Mouse (Mus musculus) midbrain, embryonic 10.5 days (tissue): ENCODE measurements around the gene Zfyve19. TPM values are rescaled to one million over a fixed set of nuclear protein-coding genes. Genes with fewer than 3 reads are reported as not detected.

Experiments used
- DNase-seq: peaks from one replicate; pipeline ENCODE4 v3.0.0-alpha.2; 2017; ENCODE audit warnings: low spot score
- H3K27ac ChIP-seq: fragments of 300-500 bp; sonication (generic); replicated peaks from 2 replicates; pipeline ENCODE4 v1.5.1; 2016; ENCODE audit warnings: mild to moderate bottlenecking
- H3K27me3 ChIP-seq: fragments of 300-500 bp; sonication (generic); 2 replicates; pipeline ENCODE4 v1.6.1; 2016; ENCODE audit warnings: low read depth, mild to moderate bottlenecking; ENCODE audit not compliant: poor library complexity, severe bottlenecking
- H3K36me3 ChIP-seq: fragments of 300-500 bp; sonication (generic); 2 replicates; pipeline ENCODE4 v1.6.1; 2016; ENCODE audit warnings: mild to moderate bottlenecking, moderate library complexity
- H3K4me1 ChIP-seq: fragments of 300-500 bp; sonication (generic); 2 replicates; pipeline ENCODE4 v1.6.1; 2016
- H3K4me3 ChIP-seq: fragments of 300-500 bp; sonication (generic); 2 replicates; pipeline ENCODE4 v1.5.1; 2016; ENCODE audit warnings: mild to moderate bottlenecking, moderate library complexity
- H3K9me3 ChIP-seq: fragments of 300-500 bp; sonication (generic); replicated peaks from 2 replicates; pipeline ENCODE4 v1.6.1; 2016; ENCODE audit warnings: mild to moderate bottlenecking
- WGBS: fragments of 180-500 bp; shearing (Covaris S2); methylation state at CpG from one replicate; pipeline ENCODE4 v1.1.7; 2016; 5-methylcytosine and 5-hydroxymethylcytosine counted together
- polyA plus RNA-seq: library from polyadenylated mRNA; unstranded; fragments of >200 nt; fragmentation: Nextera tagmentation; extraction: Ambion mirVana; gene quantifications from 2 replicates; pipeline ENCODE4 v1.2.1, GENCODE M21; 2016

The Zfyve19 gene
- polyA plus RNA-seq, 1 experiment from 2014 or later, result 56.1 TPM

DNA sequence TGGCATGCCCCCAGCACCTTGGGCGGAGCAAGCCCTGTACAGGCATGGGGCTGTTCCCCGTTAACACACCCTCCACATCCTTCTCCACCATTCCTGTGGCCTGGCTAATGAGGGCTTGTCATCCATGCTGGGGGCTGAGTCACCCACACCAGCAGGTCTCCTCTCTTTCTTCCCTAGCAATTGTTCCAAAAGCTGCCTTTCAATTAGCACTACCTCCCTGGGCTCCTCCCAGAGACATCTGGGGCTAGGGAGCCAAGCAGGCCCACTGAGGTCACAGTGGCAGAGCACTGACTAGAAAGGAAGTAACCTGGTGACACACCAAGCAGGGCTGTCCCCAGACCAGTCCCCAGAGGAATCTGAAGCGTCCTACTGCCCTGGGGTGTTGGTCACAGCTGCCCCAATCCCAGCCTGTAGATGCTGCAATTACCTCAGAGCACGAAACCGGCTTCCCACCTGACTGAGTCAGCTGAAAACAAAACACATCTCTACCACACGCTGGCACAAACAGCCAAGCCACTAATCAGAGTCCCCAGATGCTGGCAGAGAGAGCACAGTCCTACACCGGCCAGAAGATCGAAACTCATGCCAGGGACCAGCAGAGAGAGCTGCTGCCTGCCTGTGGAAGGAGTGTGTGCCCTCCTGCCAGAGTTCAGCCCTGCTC lies 34.3 kb upstream of the Zfyve19 start, which contains the start of gene Gm14137:
Gm14137 (plus strand) TSS at position 519 of the 661 bp plus-strand sequence.
- Histone ChIP-seq H3K27me3 (peaks cover 15% of the 10 kb centered on the region), H3K4me1 (peaks cover 32% of the 10 kb centered on the region), H3K36me3 (peaks cover 28% of the 10 kb centered on the region), H3K27ac (peak within 1 kb of the TSS; percentile 55; the same call in 1 of the 2 replicates), H3K9me3 (no peaks in the 10 kb centered on the region), H3K4me3 (no peak within 1 kb of the TSS)
- no peak for DNase-seq
- 46% methylated on average over 8 of the region's 8 CpGs for WGBS

DNA sequence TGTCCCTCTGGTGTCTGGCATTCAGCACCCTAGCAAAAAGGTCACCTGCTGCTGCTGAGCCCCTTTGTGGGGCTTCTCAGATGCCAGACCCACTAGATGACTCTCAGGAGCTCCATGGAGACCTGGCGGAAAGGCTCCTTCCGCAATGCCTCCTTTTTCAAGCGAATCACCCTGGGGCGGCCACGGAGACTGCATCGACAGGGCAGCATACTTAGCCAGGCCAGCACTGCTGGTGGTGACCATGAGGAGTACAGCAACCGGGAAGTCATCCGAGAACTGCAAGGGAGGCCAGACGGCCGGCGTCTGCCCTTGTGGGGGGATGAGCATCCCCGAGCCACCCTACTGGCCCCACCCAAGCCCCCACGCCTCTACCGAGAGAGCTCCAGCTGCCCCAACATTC lies 33.6 kb upstream of the Zfyve19 start:
- WGBS, result 53% methylated on average over 14 of the region's 14 CpGs
- peaks cover 32% of the 10 kb centered on the region for H3K4me1 ChIP-seq
- DNase-seq, result no peak
- peaks cover 35% of the 10 kb centered on the region for H3K36me3 ChIP-seq
- H3K9me3 ChIP-seq, result no peaks in the 10 kb centered on the region
- H3K27ac ChIP-seq, result no peak overlapping the region
- no peak overlapping the region for H3K4me3 ChIP-seq
- H3K27me3 ChIP-seq, result 0 out of 2 replicates have a peak, but pooled peaks cover 8% of the 10 kb centered on the region

DNA sequence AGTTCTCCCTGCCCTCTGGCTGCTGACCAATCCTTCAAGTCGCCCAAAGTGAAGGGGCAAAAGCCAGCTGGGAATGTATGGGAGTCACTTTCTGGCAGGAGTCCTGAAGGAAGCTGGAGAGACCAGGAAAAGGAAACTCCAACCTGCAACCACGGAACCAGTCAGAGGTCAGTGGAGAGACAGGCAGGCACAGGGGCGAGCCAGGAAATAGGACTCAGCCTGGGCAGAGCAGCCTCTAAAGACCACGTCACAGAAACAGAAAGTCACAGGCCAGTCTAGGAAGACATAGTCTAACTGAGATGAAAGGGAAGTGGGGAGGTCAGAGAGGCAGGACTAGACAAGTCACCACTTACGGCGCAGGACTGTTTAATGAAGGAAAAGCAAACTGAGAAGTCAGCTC lies 32.8 kb upstream of the Zfyve19 start:
- 0 out of 2 replicates have a peak, but pooled peaks cover 5% of the 10 kb centered on the region for H3K27me3 ChIP-seq
- peaks cover 42% of the 10 kb centered on the region for H3K36me3 ChIP-seq
- DNase-seq, result no peak
- H3K9me3 ChIP-seq, result no peaks in the 10 kb centered on the region
- H3K27ac ChIP-seq, result no peak overlapping the region
- WGBS, result 71% methylated on average over 6 of the region's 6 CpGs
- peaks cover 32% of the 10 kb centered on the region for H3K4me1 ChIP-seq
- no peak overlapping the region for H3K4me3 ChIP-seq

DNA sequence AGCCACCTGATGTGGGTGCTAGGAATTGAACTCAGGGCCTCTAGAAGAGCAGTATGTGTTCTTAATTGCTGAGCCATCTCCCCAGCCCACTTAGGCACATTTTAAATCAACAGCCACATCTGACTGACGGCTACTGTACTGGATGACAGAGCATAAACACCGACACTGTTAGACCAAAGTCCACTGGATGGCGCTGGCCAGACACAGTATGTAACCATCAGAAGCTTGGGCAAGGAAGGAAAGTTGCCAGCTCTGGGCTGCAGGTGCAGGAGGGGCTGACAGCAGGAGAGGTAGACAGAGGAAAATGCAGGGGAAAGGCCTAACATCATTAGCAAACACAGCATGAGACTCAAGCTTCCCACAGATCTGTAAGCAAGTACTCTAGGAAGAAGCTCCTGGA lies 31.7 kb upstream of the Zfyve19 start:
- Histone ChIP-seq H3K36me3 (peaks cover 47% of the 10 kb centered on the region), H3K27me3 (0 out of 2 replicates have a peak, but pooled peaks cover 5% of the 10 kb centered on the region), H3K4me3 (no peak overlapping the region), H3K9me3 (no peaks in the 10 kb centered on the region), H3K27ac (no peak overlapping the region), H3K4me1 (peaks cover 32% of the 10 kb centered on the region)
- no peak for DNase-seq
- WGBS, result 51% methylated on average over 3 of the region's 3 CpGs

DNA sequence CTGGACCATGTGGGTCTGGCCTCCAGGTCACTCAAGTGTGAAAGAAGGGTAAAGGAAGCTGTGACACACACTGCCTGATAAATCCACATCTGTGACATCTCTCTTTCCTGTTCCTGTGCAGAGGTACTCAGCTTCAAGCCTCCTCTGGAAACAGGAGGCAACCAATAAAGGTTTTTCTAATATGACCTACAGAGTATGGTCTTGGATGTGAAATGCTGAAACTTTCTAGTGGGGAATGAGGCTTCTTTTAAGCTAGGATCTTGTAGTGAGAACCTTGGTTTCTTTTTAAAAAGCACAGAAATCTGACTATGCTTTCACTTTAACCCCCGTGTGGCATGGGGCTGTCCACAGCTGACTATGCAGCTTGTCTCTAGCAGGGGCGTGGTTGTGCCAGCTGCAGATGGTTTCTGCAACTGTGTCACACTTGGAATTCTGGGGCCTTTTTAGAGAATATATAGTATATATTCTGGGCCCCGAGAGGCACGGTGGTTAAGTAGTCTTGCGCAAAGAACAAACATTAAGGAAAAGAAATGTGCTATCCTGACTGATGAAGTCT lies 31.0 kb upstream of the Zfyve19 start:
- peaks cover 43% of the 10 kb centered on the region for H3K36me3 ChIP-seq
- no peaks in the 10 kb centered on the region for H3K9me3 ChIP-seq
- DNase-seq, result no peak
- H3K27ac ChIP-seq, result no peak overlapping the region
- 90% methylated on average over 5 of the region's 5 CpGs for WGBS
- peaks cover 27% of the 10 kb centered on the region for H3K4me1 ChIP-seq
- 0 out of 2 replicates have a peak, but pooled peaks cover 5% of the 10 kb centered on the region for H3K27me3 ChIP-seq
- no peak overlapping the region for H3K4me3 ChIP-seq

DNA sequence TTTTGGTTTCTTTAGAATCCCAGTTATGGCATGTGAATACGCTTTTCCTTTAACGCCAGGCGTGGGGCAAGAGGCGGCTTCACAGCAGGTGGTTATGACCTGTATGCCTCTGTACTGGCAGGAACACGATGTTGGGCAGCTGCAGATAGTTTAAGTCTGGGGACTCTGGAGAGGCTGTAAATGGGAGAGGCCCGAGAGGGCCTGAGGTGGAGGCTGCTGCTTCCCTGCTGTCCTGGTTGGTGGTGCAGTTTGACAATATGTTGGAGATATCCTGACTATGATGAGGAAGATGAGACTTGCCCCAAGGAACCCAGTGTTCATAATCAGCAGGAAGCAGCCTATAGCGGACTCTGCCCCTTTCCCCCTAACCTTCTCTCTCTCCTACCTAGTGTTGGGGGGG lies 25.5 kb upstream of the Zfyve19 start:
- Histone ChIP-seq H3K27me3 (no peaks in the 10 kb centered on the region), H3K4me3 (no peak overlapping the region), H3K27ac (no peak overlapping the region), H3K4me1 (no peaks in the 10 kb centered on the region), H3K9me3 (no peaks in the 10 kb centered on the region), H3K36me3 (peaks cover 68% of the 10 kb centered on the region)
- WGBS, result 80% methylated on average over 7 of the region's 7 CpGs
- DNase-seq, result no peak

DNA sequence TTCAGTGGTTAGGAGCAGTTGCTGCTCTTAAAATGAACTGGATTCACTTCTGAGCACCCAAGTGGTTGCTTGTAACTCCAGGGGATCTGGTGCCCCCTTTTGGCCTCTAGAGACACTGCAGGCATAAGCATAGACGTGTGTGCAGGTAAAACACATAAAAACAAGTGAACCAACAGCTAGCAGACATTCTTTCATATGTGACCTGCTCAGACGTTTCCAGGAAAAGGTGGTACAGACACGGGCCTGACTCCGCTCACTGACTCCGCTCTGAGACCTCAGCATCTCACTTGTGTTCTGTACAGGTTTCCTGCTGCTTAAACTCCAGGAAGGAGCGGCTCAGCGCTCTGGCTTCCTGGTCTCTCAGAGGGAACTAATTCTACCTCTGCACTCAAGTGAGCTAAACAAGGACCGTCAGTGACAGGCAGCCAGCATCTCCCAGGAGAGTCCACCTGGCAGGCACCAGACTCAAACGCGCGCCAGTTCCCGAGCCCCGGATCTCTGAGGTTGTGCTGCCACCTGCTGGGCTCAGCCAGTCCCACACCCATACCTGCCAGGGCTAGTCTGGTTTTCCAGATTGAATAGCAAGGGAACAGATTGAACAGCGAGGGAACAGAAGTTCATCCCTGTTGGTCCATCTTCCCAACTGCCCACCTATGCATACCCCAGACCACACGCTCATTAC lies 19.2 kb upstream of the Zfyve19 start:
- DNase-seq, result peak; percentile 82
- peak overlapping the region; percentile 47 for H3K4me3 ChIP-seq
- WGBS, result 9% methylated on average over 15 of the region's 15 CpGs
- no peaks in the 10 kb centered on the region for H3K9me3 ChIP-seq
- H3K36me3 ChIP-seq, result peaks cover 19% of the 10 kb centered on the region
- H3K4me1 ChIP-seq, result peaks cover 9% of the 10 kb centered on the region
- H3K27me3 ChIP-seq, result no peaks in the 10 kb centered on the region
- no peak overlapping the region for H3K27ac ChIP-seq

DNA sequence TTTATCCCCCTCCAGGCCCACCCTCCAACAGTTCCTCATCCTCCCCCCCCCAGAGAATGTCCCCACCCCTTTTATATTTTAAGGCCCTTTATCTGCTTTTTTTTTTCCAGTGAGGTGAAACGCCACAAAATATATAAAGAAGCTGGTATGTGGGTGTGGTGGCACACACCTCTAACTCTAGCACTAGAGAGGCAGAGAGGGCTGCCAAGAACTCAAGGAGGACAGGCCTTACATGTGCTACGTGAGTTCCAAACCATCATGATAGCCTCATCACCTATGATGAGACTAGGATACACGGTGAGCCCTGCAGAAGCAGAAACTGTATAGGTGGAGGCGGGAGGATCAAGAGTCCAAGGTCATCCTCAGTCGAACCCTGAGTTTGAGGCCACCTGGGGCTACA lies 17.4 kb upstream of the Zfyve19 start:
- 87% methylated on average over 5 of the region's 5 CpGs for WGBS
- no peak for DNase-seq
- Histone ChIP-seq H3K4me3 (no peak overlapping the region), H3K27ac (no peak overlapping the region), H3K4me1 (peaks cover 11% of the 10 kb centered on the region), H3K27me3 (no peaks in the 10 kb centered on the region), H3K36me3 (0 out of 2 replicates have a peak, but pooled peaks cover 3% of the 10 kb centered on the region), H3K9me3 (no peaks in the 10 kb centered on the region)

DNA sequence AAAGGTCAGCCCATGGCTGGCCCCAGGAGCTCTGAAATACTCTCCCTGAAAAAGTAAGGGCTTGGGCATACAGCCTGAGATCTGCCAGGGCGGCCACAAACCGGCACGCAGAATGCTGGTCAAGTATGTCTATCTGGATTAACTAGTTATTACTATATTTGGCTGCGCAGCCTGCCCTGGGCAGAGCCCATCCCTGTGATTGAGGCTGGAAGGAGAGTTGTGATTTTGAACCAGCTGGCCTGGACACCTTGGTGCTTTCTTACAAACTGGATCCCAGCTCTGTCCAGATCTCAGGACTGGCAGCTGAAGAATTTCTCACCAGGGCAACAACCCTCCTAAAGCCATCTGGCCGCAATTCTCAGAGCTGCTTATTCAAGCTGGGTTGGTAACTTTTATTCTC lies 14.3 kb upstream of the Zfyve19 start:
- no peaks in the 10 kb centered on the region for H3K27me3 ChIP-seq
- no peak overlapping the region for H3K4me3 ChIP-seq
- 87% methylated on average over 5 of the region's 5 CpGs for whole genome bisulfite sequencing
- DNase-seq, result no peak
- H3K9me3 ChIP-seq, result no peaks in the 10 kb centered on the region
- H3K36me3 ChIP-seq, result no peaks in the 10 kb centered on the region
- H3K4me1 ChIP-seq, result peaks cover 28% of the 10 kb centered on the region
- H3K27ac ChIP-seq, result no peak overlapping the region

DNA sequence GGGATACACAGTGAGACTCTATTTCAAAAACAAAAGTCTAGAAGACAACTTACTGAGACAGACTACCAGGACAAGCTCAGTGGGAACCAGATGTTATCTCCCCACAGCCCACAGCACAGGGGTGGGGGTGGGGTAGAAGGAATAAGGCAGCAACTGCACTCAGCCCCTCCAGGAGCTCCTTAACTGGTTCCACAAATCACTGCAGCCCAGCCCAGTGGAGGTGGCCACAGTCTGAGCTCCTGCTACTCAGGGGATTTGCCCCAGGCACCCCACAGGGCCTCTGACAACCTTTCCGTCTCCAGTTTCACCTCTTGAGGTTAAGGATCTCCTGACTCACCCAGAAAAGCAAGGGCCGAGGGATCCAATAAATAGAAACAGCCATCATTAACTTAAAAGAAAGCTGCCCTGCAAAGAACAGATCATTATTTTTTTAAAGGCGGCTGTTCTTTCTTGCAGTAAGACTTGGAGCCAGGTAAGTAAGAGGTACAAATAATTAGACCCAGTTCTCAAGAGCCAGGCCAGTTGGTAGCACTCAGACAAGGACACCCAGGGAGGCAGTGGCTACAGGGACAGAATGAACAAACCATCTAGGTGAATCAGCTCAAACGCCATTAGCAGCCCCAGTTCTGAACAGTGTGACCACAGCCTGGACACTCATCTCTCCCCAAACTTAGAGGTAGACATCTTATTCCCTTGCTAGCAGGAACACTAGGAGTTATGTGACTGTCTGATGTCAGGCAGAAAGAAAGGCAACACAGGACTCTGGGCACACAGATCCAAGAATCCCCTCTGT lies 11.9 kb upstream of the Zfyve19 start:
- H3K4me1 ChIP-seq, result peaks cover 26% of the 10 kb centered on the region
- no peak overlapping the region for H3K4me3 ChIP-seq
- H3K27me3 ChIP-seq, result no peaks in the 10 kb centered on the region
- no peak overlapping the region for H3K27ac ChIP-seq
- WGBS, result 30% methylated on average over 4 of the region's 4 CpGs
- no peaks in the 10 kb centered on the region for H3K36me3 ChIP-seq
- no peaks in the 10 kb centered on the region for H3K9me3 ChIP-seq
- no peak for DNase-seq

DNA sequence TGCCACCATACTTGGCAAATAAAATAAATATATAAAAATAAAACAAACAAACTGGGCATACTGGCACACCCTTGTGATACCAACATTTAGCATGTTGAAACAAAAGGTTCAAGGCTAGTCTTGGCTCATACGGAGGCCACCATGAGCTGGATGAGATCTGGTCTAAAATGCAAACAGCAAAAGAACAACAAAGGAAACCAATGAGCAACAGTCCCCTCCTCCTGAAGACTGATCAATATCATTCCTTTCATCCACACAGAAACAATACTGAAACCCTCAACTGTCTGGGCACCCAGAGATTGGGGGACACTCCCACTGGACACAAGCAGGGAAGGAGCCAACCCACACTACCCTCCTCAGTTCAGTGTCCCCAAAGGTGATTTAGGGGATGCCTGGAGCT lies 10.9 kb upstream of the Zfyve19 start:
- peaks cover 26% of the 10 kb centered on the region for H3K4me1 ChIP-seq
- WGBS, result 82% methylated on average over 1 of the region's 1 CpGs
- 0 out of 2 replicates have a peak overlapping the region, but pooled peaks have one; percentile 24 for H3K27ac ChIP-seq
- no peaks in the 10 kb centered on the region for H3K9me3 ChIP-seq
- DNase-seq, result no peak
- no peaks in the 10 kb centered on the region for H3K36me3 ChIP-seq
- no peaks in the 10 kb centered on the region for H3K27me3 ChIP-seq
- no peak overlapping the region for H3K4me3 ChIP-seq

DNA sequence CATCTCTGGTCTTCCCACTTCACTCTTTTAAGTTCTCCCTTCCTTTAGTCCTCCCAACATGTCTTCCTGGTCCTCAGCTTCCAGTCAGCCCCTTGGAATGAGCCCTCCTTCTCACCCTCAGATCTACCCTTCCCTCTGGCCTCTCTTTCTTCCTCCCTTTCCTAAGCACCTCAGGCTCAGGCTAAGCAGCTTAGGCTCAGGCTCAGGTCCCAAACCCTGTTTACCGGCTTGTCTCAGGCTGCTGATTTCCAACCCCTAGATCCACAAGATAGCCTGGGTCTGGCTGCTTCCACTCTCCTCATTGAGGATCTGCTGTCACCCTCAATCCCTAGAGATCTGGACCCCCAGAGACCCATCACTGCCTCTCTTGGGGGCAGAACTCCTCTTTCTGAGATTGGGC lies 10.4 kb upstream of the Zfyve19 start:
- Histone ChIP-seq H3K4me1 (peaks cover 26% of the 10 kb centered on the region), H3K27me3 (no peaks in the 10 kb centered on the region), H3K4me3 (no peak overlapping the region), H3K9me3 (no peaks in the 10 kb centered on the region), H3K27ac (0 out of 2 replicates have a peak overlapping the region, but pooled peaks have one; percentile 24), H3K36me3 (no peaks in the 10 kb centered on the region)
- DNase-seq, result no peak
- 18% methylated on average over 1 of the region's 1 CpGs for WGBS
